Mouse (Mus musculus): Measurements from ENCODE around the gene Tpst1. TPM values are rescaled to one million over a fixed set of nuclear protein-coding genes. Genes with fewer than 3 reads are reported as not detected.
A peak's percentile ranks its signal among the peaks of the same experiment; 100 is the strongest.
"Not testable (repeated sequence)": the region's sequence is repeated elsewhere in the genome, so short reads cannot be mapped to it uniquely, and the experiment has no call there.

Gene Tpst1
- 10 to 100 TPM; 27.5 to 66.2 TPM for total RNA-seq (2021)
- polyA plus RNA-seq (2012; rRNA removed), result 39.5 and 42.4 TPM in 2 replicates
- long read RNA-seq, transcript Tpst1-201 (6 exons, 2,050 nt), result major isoform, 49 of 61 reads
- long read RNA-seq, partial matches to known transcripts, result 2 of 61 reads
- long read RNA-seq, other reads (novel, unspliced or antisense), result 10 of 61 reads

- no peak for DNase-seq
These were observed at the start of gene Tpst1 for GRCm38 (mm10) chr5:130073026-130073425. Tpst1 (plus strand) TSS chr5:130073326.

GRCm38 (mm10) chr5:130023767-130024539 lies 49.2 kb upstream of the Tpst1 start:
- peak; percentile 95 for DNase-seq

GRCm38 (mm10) chr5:130027134-130027533 lies 46.0 kb upstream of the Tpst1 start:
- DNase-seq, result no peak

- peak; percentile 81 for DNase-seq
These were observed 45.4 kb upstream of the Tpst1 start for GRCm38 (mm10) chr5:130027696-130028095.

- peak; percentile 92 for DNase-seq
These were observed 43.8 kb upstream of the Tpst1 start, which contains the start of the genes Asl and Crcp for GRCm38 (mm10) chr5:130029142-130029897. Asl (minus strand) TSS chr5:130029247. Crcp (plus strand) TSS chr5:130029290.

- peak; percentile 84 for DNase-seq
These were observed 41.4 kb upstream of the Tpst1 start for GRCm38 (mm10) chr5:130031410-130032390.

GRCm38 (mm10) chr5:130033869-130034268 lies 39.3 kb upstream of the Tpst1 start:
- peak; percentile 45 for DNase-seq

GRCm38 (mm10) chr5:130036300-130036699 lies 36.8 kb upstream of the Tpst1 start:
- DNase-seq, result not testable (repeated sequence)

GRCm38 (mm10) chr5:130037752-130038455 lies 35.2 kb upstream of the Tpst1 start:
- DNase-seq, result peak; percentile 74

- DNase-seq, result no peak
These were observed 32.3 kb upstream of the Tpst1 start for GRCm38 (mm10) chr5:130040797-130041196.

- DNase-seq, result no peak
These were observed 31.9 kb upstream of the Tpst1 start for GRCm38 (mm10) chr5:130041262-130041661.

- DNase-seq, result no peak
These were observed 29.4 kb upstream of the Tpst1 start for GRCm38 (mm10) chr5:130043741-130044140.

- DNase-seq, result peak; percentile 75
These were observed 28.9 kb upstream of the Tpst1 start for GRCm38 (mm10) chr5:130044201-130044695.

- no peak for DNase-seq
These were observed 27.0 kb upstream of the Tpst1 start for GRCm38 (mm10) chr5:130046100-130046499.

- no peak for DNase-seq
These were observed 26.5 kb upstream of the Tpst1 start for GRCm38 (mm10) chr5:130046589-130046988.

GRCm38 (mm10) chr5:130047013-130047412 lies 26.1 kb upstream of the Tpst1 start:
- DNase-seq, result no peak

- peak; percentile 2 for DNase-seq
These were observed 24.2 kb upstream of the Tpst1 start for GRCm38 (mm10) chr5:130048786-130049520.

GRCm38 (mm10) chr5:130050416-130050815 lies 22.7 kb upstream of the Tpst1 start:
- DNase-seq, result no peak

- DNase-seq, result peak; percentile 0
These were observed 21.9 kb upstream of the Tpst1 start for GRCm38 (mm10) chr5:130051073-130051860.

All from adrenal gland, adult 2 months (tissue).